Mouse (Mus musculus) kidney, embryonic 15.5 days (tissue): ENCODE results near the gene Babam2. TPM values are rescaled to one million over a fixed set of nuclear protein-coding genes. Genes with fewer than 3 reads are reported as not detected.
A peak's percentile ranks its signal among the peaks of the same experiment; 100 is the strongest.

Experiments
- ATAC-seq: fragments of 200-750 bp; cut with Nextera tagmentation; replicated peaks from 2 replicates; pipeline ENCODE4 v1.8.0; 2017; ENCODE audit warnings: moderate TSS enrichment; ENCODE audit not compliant: low FRiP score
- H3K27ac ChIP-seq: fragments of 300-500 bp; sonication (generic); 2 replicates; pipeline ENCODE4 v1.5.1; 2015; ENCODE audit warnings: mild to moderate bottlenecking, inconsistent platforms
- H3K27me3 ChIP-seq: fragments of 300-500 bp; sonication (generic); 2 replicates; pipeline ENCODE4 v1.6.1; 2015; ENCODE audit warnings: inconsistent platforms
- H3K36me3 ChIP-seq: fragments of 300-500 bp; sonication (generic); 2 replicates; pipeline ENCODE4 v1.6.1; 2015; ENCODE audit warnings: inconsistent platforms
- H3K4me1 ChIP-seq: fragments of 300-500 bp; sonication (generic); 2 replicates; pipeline ENCODE4 v1.6.1; 2015; ENCODE audit warnings: inconsistent platforms
- H3K4me2 ChIP-seq: fragments of 300-500 bp; sonication (generic); 2 replicates; pipeline ENCODE4 v1.6.1; 2015; ENCODE audit warnings: moderate library complexity, mild to moderate bottlenecking, inconsistent platforms
- H3K4me3 ChIP-seq: fragments of 300-500 bp; sonication (generic); replicated peaks from 2 replicates; pipeline ENCODE4 v1.5.1; 2015; ENCODE audit warnings: mild to moderate bottlenecking, inconsistent platforms
- H3K9ac ChIP-seq: fragments of 300-500 bp; sonication (generic); 2 replicates; pipeline ENCODE4 v1.6.1; 2015; ENCODE audit warnings: mild to moderate bottlenecking, inconsistent platforms
- H3K9me3 ChIP-seq: fragments of 300-500 bp; sonication (generic); replicated peaks from 2 replicates; pipeline ENCODE4 v1.6.1; 2016; ENCODE audit warnings: inconsistent platforms
- WGBS: fragments of 180-500 bp; shearing (Covaris S2); methylation state at CpG from one replicate; pipeline ENCODE4 v1.1.7; 2015; ENCODE audit warnings: mixed read lengths; 5-methylcytosine and 5-hydroxymethylcytosine counted together
- polyA plus RNA-seq: library from polyadenylated mRNA; unstranded; fragments of >200 nt; fragmentation: Nextera tagmentation; extraction: Ambion mirVana; gene quantifications from 2 replicates; pipeline ENCODE4 v1.2.1, GENCODE M21; 2015

Babam2 gene
- 76.7 and 83.2 TPM in 2 replicates for polyA plus RNA-seq

- H3K9me3 ChIP-seq: no peaks in the 10 kb centered on the region
- under 1% methylated on average over 71 of the region's 71 CpGs for WGBS
Observed at GRCm38 (mm10) chr5:31697644-31698296, at the start of gene Babam2. TSS of gene Babam2 (plus strand) at chr5:31697684.

GRCm38 (mm10) chr5:31650518-31651288 is 46.8 kb upstream of the Babam2 start:
- H3K4me2 ChIP-seq: no peak overlapping the region
- H3K36me3 ChIP-seq: no peaks in the 10 kb centered on the region
- 93% methylated on average over 2 of the region's 2 CpGs for WGBS
- no peak overlapping the region for H3K27ac ChIP-seq
- no peaks in the 10 kb centered on the region for H3K9me3 ChIP-seq
- H3K4me3 ChIP-seq: no peak overlapping the region
- H3K4me1 ChIP-seq: no peaks in the 10 kb centered on the region
- no peak overlapping the region for H3K9ac ChIP-seq
- ATAC-seq: no peak
- no peaks in the 10 kb centered on the region for H3K27me3 ChIP-seq

More at GRCm38 (mm10) chr5:31697644-31698296, at the start of gene Babam2:
- Histone ChIP-seq H3K4me1 (peaks cover 20% of the 10 kb centered on the region), H3K4me3 (peak within 1 kb of the TSS; percentile 86), H3K27me3 (no peaks in the 10 kb centered on the region), H3K4me2 (peak within 1 kb of the TSS; percentile 78), H3K9ac (peak within 1 kb of the TSS; percentile 81), H3K27ac (peak within 1 kb of the TSS; percentile 97), H3K36me3 (peaks cover 9% of the 10 kb centered on the region)
- ATAC-seq: peak; percentile 92

DNA sequence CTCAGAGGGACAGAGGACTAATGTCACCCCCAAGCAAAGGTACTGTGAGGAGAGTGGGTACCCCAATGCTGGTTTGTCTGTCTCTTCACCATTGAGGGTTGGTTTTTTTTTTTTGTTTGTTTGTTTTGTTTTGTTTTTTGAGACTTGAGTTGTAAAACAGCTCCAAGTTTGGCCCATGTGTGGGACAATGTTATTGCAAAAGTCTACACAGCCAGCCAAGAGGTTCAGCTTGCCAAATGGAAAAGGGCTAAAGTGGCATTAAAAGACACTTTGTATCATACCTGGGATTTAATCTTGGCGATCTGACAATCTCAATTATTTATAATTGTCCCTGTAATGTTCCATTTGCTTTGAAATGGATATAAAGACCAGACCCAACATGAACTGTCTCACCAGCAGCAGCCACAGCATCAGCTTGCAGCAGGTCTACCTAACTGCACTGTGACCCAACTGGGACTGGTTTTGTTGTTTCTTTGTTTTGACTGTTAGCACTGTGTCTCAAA is 41.7 kb upstream of the Babam2 start:
- whole genome bisulfite sequencing: 88% methylated on average over 1 of the region's 1 CpGs
- Histone ChIP-seq H3K27me3 (no peaks in the 10 kb centered on the region), H3K4me2 (no peak overlapping the region), H3K4me3 (no peak overlapping the region), H3K9me3 (no peaks in the 10 kb centered on the region), H3K4me1 (no peaks in the 10 kb centered on the region), H3K36me3 (0 out of 2 replicates have a peak, but pooled peaks cover 4% of the 10 kb centered on the region), H3K27ac (no peak overlapping the region), H3K9ac (no peak overlapping the region)
- no peak for ATAC-seq

DNA sequence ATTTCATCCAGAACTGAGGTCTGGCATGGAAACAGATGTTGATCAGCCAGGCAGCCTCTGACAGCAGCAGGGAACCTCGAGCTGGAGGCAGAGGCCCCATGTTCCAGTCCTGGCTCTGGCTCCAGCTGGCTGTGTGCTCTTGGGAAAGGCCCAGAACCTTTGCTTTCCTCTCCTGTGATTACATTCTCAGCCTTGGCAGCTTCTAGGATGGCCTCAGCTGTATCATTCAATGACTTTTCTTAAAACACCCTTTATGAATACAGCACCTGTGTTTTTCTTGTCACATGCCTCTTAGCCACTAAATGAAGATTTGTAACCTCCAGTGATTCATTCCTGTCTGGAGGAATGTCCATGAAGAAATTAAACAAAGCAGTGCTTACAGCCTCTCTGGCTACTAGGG is 31.3 kb upstream of the Babam2 start:
- H3K9me3 ChIP-seq: no peaks in the 10 kb centered on the region
- no peak overlapping the region for H3K4me3 ChIP-seq
- ATAC-seq: no peak
- H3K9ac ChIP-seq: no peak overlapping the region
- no peaks in the 10 kb centered on the region for H3K36me3 ChIP-seq
- no peaks in the 10 kb centered on the region for H3K27me3 ChIP-seq
- 22% methylated on average over 1 of the region's 1 CpGs for WGBS
- H3K4me1 ChIP-seq: peaks cover 10% of the 10 kb centered on the region; the same call in 1 of the 2 replicates
- H3K4me2 ChIP-seq: no peak overlapping the region
- H3K27ac ChIP-seq: no peak overlapping the region

DNA sequence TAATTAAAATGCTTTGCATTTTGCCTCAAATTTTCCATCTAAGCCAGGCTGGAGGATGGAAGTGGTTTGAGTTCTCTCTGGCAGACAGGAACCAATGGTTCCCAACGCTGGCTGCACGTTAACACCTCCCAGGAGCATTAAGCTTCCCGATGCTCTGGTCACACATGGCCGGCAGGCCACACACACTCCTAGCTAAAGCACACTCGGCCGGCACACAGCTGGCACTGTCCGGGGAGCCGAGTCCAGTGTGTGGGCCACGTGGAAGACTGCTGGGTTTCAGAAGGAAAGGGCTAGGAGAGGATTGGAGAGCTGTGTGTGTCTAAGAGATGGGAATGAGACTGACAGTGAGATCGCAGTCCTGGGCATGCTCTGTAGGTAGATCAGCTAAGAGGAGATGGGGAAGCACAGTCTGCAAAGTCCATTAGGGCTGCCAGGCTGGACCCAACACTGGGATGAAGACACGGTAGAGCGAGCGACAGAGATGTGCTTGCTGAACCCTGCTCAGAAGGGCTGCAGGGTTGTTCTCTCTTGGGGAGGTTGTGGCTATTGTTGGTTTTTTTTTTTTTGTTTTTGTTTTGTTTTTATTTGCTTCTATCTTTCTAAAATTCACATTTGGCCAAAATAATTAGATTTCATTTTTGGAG is 29.0 kb upstream of the Babam2 start:
- Histone ChIP-seq H3K9me3 (no peaks in the 10 kb centered on the region), H3K36me3 (no peaks in the 10 kb centered on the region), H3K27ac (no peak overlapping the region), H3K9ac (no peak overlapping the region), H3K27me3 (no peaks in the 10 kb centered on the region), H3K4me3 (no peak overlapping the region), H3K4me1 (peaks cover 10% of the 10 kb centered on the region; the same call in 1 of the 2 replicates), H3K4me2 (no peak overlapping the region)
- WGBS: 53% methylated on average over 13 of the region's 13 CpGs
- ATAC-seq: peak; percentile 52; the same call in 1 of the 2 replicates

GRCm38 (mm10) chr5:31669984-31670383 is 27.5 kb upstream of the Babam2 start:
- WGBS: 67% methylated on average over 5 of the region's 5 CpGs
- Histone ChIP-seq H3K27me3 (no peaks in the 10 kb centered on the region), H3K4me3 (no peak overlapping the region), H3K9me3 (no peaks in the 10 kb centered on the region), H3K9ac (no peak overlapping the region), H3K4me1 (peaks cover 10% of the 10 kb centered on the region; the same call in 1 of the 2 replicates), H3K4me2 (no peak overlapping the region), H3K27ac (no peak overlapping the region), H3K36me3 (no peaks in the 10 kb centered on the region)
- ATAC-seq: no peak

DNA sequence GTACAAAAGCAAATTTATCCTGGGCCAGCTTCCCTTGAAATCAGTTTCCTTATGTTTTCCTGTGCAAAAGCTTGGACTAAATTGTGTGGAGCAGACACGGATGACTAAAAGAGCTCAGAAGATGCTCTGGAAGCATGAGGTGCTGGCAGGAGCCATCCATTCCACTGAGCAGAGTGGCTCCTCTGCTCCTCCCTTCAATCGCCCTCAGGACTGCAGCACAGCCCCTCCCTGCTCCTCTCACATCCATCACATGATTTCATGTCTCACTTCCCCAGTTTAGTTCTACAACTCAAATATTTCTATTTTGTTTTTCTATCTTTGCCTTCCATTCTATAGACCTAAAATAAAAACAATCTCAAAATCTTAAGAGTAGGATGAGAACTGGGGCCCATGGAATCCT is 26.3 kb upstream of the Babam2 start:
- H3K36me3 ChIP-seq: no peaks in the 10 kb centered on the region
- ATAC-seq: no peak

DNA sequence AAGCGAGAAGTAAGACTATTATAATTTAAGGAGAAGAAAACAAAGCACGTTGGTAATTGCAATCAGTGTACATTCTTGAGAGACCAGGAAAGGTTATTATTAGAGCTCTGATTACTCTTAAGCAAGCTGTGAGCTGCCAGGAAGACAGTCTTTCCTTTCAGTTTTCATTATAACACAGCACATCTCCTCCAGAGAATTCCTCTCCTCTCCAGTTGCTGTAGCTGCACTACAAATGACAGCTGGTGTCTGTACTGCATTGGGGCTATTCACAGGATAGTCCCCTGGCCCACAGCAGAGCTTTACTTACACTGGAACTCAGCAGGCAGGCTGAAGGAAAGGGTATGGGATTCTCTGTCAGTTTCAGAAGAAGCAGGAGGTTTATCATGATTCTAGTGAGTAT is 24.1 kb upstream of the Babam2 start:
- H3K27me3 ChIP-seq: no peaks in the 10 kb centered on the region
- H3K4me2 ChIP-seq: no peak overlapping the region
- H3K36me3 ChIP-seq: no peaks in the 10 kb centered on the region
- no peak overlapping the region for H3K9ac ChIP-seq
- H3K4me3 ChIP-seq: no peak overlapping the region
- WGBS: 64% methylated on average over 2 of the region's 2 CpGs
- ATAC-seq: no peak
- no peaks in the 10 kb centered on the region for H3K9me3 ChIP-seq
- H3K27ac ChIP-seq: no peak overlapping the region
- peaks cover 7% of the 10 kb centered on the region; the same call in 1 of the 2 replicates for H3K4me1 ChIP-seq

More for the DNA sequence above, 26.3 kb upstream of the Babam2 start:
- Histone ChIP-seq H3K9ac (no peak overlapping the region), H3K9me3 (no peaks in the 10 kb centered on the region), H3K27ac (no peak overlapping the region), H3K4me2 (no peak overlapping the region), H3K4me1 (peaks cover 10% of the 10 kb centered on the region; the same call in 1 of the 2 replicates), H3K27me3 (no peaks in the 10 kb centered on the region), H3K4me3 (no peak overlapping the region)
- whole genome bisulfite sequencing: 58% methylated on average over 2 of the region's 2 CpGs

- Histone ChIP-seq H3K4me3 (no peak overlapping the region), H3K9ac (no peak overlapping the region), H3K9me3 (no peaks in the 10 kb centered on the region), H3K4me2 (no peak overlapping the region), H3K36me3 (no peaks in the 10 kb centered on the region), H3K4me1 (no peaks in the 10 kb centered on the region), H3K27ac (no peak overlapping the region), H3K27me3 (no peaks in the 10 kb centered on the region)
- no peak for ATAC-seq
- WGBS: 31% methylated on average over 1 of the region's 1 CpGs
Observed at GRCm38 (mm10) chr5:31678000-31678399, 19.5 kb upstream of the Babam2 start.

GRCm38 (mm10) chr5:31680183-31680582 is 17.3 kb upstream of the Babam2 start:
- Histone ChIP-seq H3K27ac (no peak overlapping the region), H3K9me3 (no peaks in the 10 kb centered on the region), H3K4me2 (no peak overlapping the region), H3K27me3 (no peaks in the 10 kb centered on the region), H3K9ac (no peak overlapping the region), H3K36me3 (no peaks in the 10 kb centered on the region), H3K4me3 (no peak overlapping the region), H3K4me1 (no peaks in the 10 kb centered on the region)
- WGBS: 90% methylated on average over 4 of the region's 4 CpGs
- no peak for ATAC-seq

GRCm38 (mm10) chr5:31682305-31682704 is 15.2 kb upstream of the Babam2 start:
- Histone ChIP-seq H3K9me3 (no peaks in the 10 kb centered on the region), H3K4me1 (no peaks in the 10 kb centered on the region), H3K9ac (no peak overlapping the region), H3K4me2 (no peak overlapping the region), H3K36me3 (no peaks in the 10 kb centered on the region), H3K27ac (no peak overlapping the region), H3K4me3 (no peak overlapping the region), H3K27me3 (no peaks in the 10 kb centered on the region)
- 86% methylated on average over 1 of the region's 1 CpGs for WGBS
- ATAC-seq: no peak

- H3K9me3 ChIP-seq: no peaks in the 10 kb centered on the region
- no peak overlapping the region for H3K4me2 ChIP-seq
- WGBS: 47% methylated on average over 2 of the region's 2 CpGs
- no peak overlapping the region for H3K4me3 ChIP-seq
- no peak overlapping the region for H3K9ac ChIP-seq
- H3K27me3 ChIP-seq: no peaks in the 10 kb centered on the region
- no peaks in the 10 kb centered on the region for H3K4me1 ChIP-seq
- no peak overlapping the region for H3K27ac ChIP-seq
- H3K36me3 ChIP-seq: no peaks in the 10 kb centered on the region
- ATAC-seq: no peak; the same call in 1 of the 2 replicates
Observed at GRCm38 (mm10) chr5:31686040-31686439, 11.4 kb upstream of the Babam2 start.
